Mouse (Mus musculus) spleen, adult 2 months (tissue): ENCODE measurements around the gene Npy4r. TPM values are rescaled to one million over a fixed set of nuclear protein-coding genes. Genes with fewer than 3 reads are reported as not detected.
A peak's percentile ranks its signal among the peaks of the same experiment; 100 is the strongest.

ENCODE experiments used
- DNase-seq, 2 experiments: peaks; one replicate each; pipeline versions ENCODE4 v3.0.0 to v3.0.0-alpha.2; 2012 to 2021; ENCODE audit warnings: low spot score in 2 of 2, low read depth in 1 of 2
- H3K27ac ChIP-seq: fragments of 200-500 bp; 2 replicates; pipeline ENCODE4 v1.5.1; 2012; ENCODE audit warnings: low read length, inconsistent platforms; ENCODE audit not compliant: insufficient read depth
- H3K27me3 ChIP-seq: fragments of 200-500 bp; 2 replicates; pipeline ENCODE4 v1.6.1; 2012; ENCODE audit warnings: mild to moderate bottlenecking, moderate library complexity, low read length, inconsistent platforms; ENCODE audit not compliant: control insufficient read depth, insufficient read depth
- H3K36me3 ChIP-seq: fragments of 200-500 bp; 2 replicates; pipeline ENCODE4 v1.6.1; 2012; ENCODE audit warnings: mild to moderate bottlenecking, low read length, inconsistent platforms; ENCODE audit not compliant: control insufficient read depth, insufficient read depth
- H3K4me1 ChIP-seq: fragments of 200-500 bp; 2 replicates; pipeline ENCODE4 v1.6.1; 2011; ENCODE audit warnings: inconsistent platforms; ENCODE audit not compliant: control insufficient read depth, insufficient read depth, insufficient read length
- H3K4me3 ChIP-seq: fragments of 200-500 bp; 2 replicates; pipeline ENCODE4 v1.5.1; 2011; ENCODE audit warnings: mild to moderate bottlenecking, inconsistent platforms; ENCODE audit not compliant: insufficient read depth, insufficient read length; ENCODE audit errors: extremely low read depth
- CTCF ChIP-seq: fragments of 200-500 bp; IDR thresholded peaks from 2 replicates; pipeline ENCODE4 v1.5.1; 2011; ENCODE audit warnings: mild to moderate bottlenecking, inconsistent platforms; ENCODE audit not compliant: insufficient read depth, insufficient read length, insufficient replicate concordance; ENCODE audit errors: extremely low read depth
- POLR2A ChIP-seq: fragments of 200-500 bp; IDR thresholded peaks from 2 replicates; pipeline ENCODE4 v1.6.1; 2011; ENCODE audit warnings: low read depth, low read length, inconsistent platforms
- WGBS: fragments of 180-500 bp; shearing (Covaris S2); methylation state at CpG from one replicate; pipeline ENCODE4 v1.1.7; 2018; 5-methylcytosine and 5-hydroxymethylcytosine counted together
- polyA plus RNA-seq: library from polyadenylated mRNA; depleted of rRNA; stranded (reverse); fragments of >200 nt; gene quantifications from 2 replicates; pipeline ENCODE4 v1.2.3, GENCODE M21; 2012

The Npy4r gene
- polyA plus RNA-seq, 1 experiment: 0.07 TPM

DNA sequence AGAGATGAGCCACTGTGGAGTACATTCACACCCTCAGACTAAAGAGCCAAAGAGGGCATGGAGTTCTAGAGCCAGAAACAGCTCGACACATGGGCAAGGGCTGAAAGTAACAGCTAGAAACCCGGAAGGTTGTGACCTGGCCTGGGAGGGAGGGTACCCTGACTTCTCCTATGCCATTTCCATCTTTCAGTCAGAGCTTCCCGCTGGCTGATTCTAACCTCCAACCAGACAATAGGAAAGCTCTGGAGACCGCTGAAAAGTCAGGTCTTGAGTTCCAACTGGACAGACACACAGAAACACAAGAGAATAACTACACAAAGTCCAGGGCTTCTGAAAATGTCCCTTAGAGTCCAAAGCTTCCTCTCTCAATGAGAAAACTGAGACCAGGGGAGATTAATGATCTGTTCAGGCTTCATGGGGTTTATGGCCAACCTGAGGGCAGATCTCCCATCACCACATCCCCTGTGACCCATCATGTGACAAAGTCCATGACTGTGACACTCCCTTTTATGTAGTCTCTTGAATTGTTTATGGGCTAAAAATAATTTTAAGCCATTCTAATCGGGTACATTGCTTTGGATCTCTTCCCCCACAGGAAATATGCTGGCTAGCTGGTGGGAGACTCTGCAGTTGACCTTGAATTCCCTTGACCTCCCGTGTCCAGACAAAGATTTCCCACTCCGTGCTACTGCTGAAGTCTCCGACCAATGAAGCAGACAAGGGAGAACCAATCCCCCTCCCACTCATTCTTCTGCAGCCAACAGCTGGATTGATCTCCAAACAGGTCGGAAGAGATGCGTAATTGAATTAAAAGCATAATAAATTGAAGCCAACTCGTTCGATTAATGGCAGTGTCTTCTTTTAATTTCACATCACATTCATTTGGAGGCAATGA, 32.0 kb downstream of the Npy4r start:
- Histone ChIP-seq H3K27me3 (no peaks in the 10 kb centered on the region), H3K27ac (no peak overlapping the region), H3K4me3 (no peak overlapping the region), H3K36me3 (no peaks in the 10 kb centered on the region), H3K4me1 (no peaks in the 10 kb centered on the region)
- WGBS: 76% methylated on average over 12 of the region's 12 CpGs
- TF ChIP-seq CTCF (no peak), POLR2A (no peak)
- DNase-seq: no peak

- no peak overlapping the region for H3K4me3 ChIP-seq
- no peak for TF ChIP-seq POLR2A
- no peak for TF ChIP-seq CTCF
- H3K4me1 ChIP-seq: no peaks in the 10 kb centered on the region
- WGBS: 76% methylated on average over 7 of the region's 7 CpGs
- no peak for DNase-seq
- no peaks in the 10 kb centered on the region for H3K36me3 ChIP-seq
- no peaks in the 10 kb centered on the region for H3K27me3 ChIP-seq
- no peak overlapping the region for H3K27ac ChIP-seq
These were observed 33.1 kb downstream of the Npy4r start for GRCm38 (mm10) chr14:34119046-34119723.

- no peak for TF ChIP-seq POLR2A
These were observed 38.0 kb downstream of the Npy4r start for GRCm38 (mm10) chr14:34114311-34114710.

DNA sequence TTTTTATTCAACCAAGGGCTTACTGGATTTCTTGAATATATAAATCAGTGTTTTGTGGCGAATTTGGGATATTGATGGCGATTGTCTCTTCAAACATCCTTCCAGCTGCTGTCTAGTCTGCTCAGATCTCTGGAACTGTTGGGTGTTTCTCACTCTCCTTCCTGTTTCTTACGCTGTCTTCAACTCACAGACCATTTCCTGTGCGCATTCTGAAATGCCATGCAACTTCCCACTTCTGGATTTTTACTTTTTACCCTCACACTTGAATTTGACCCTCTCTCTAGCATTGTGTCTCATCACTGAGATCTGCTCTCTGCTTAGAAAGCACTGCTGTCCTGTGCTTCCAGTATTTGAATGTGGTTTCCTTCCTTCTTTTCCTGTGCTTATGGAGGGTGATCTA, 44.7 kb downstream of the Npy4r start:
- TF ChIP-seq CTCF: no peak
- no peak for TF ChIP-seq POLR2A
- no peaks in the 10 kb centered on the region for H3K36me3 ChIP-seq
- H3K4me1 ChIP-seq: no peaks in the 10 kb centered on the region
- no peak for DNase-seq
- no peak overlapping the region for H3K27ac ChIP-seq
- no peaks in the 10 kb centered on the region for H3K27me3 ChIP-seq
- no peak overlapping the region for H3K4me3 ChIP-seq
- WGBS: 5% methylated on average over 4 of the region's 4 CpGs

More at GRCm38 (mm10) chr14:34114311-34114710, 38.0 kb downstream of the Npy4r start:
- no peaks in the 10 kb centered on the region for H3K4me1 ChIP-seq
- WGBS: 81% methylated on average over 4 of the region's 4 CpGs
- DNase-seq: no peak
- no peaks in the 10 kb centered on the region for H3K36me3 ChIP-seq
- no peaks in the 10 kb centered on the region for H3K27me3 ChIP-seq
- no peak overlapping the region for H3K4me3 ChIP-seq
- H3K27ac ChIP-seq: no peak overlapping the region

DNA sequence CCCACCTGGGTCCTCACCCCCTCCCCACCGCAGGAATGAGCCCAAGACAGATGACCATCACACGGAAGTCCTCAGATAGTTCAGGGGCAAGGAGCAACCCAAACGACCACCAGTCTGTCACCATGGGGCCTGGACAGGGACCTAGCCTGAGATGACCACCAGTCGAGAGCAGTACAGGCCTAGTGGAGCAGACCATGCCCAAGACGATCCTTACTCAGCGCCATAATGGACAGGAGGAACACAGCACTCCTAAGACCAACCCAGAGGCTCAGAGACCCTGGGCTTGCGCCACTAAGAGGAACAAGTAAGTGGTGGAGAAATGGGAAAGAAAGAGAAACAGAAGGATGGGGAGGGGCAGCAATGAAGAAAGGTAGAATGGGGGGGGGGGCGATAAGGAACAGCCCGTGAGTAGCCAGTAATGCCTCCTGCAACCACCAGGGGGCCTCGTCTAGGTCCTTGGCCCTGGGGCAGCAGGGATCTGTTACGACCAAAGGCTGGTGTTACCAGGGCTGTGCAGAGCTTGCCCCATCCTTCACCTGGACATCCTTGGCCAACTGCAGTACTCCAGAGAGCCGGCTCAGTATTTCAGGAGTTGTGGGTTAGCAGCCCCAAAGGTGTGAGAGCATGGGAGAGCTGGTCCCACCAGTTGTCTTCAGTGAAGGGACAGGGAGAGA, 45.8 kb downstream of the Npy4r start:
- Histone ChIP-seq H3K4me3 (no peak overlapping the region), H3K4me1 (no peaks in the 10 kb centered on the region), H3K27ac (no peak overlapping the region), H3K27me3 (no peaks in the 10 kb centered on the region), H3K36me3 (no peaks in the 10 kb centered on the region)
- TF ChIP-seq CTCF (peak; percentile 35; the same call in 1 of the 2 replicates), POLR2A (no peak)
- WGBS: 57% methylated on average over 12 of the region's 12 CpGs
- DNase-seq: no peak

GRCm38 (mm10) chr14:34104892-34105291, 47.4 kb downstream of the Npy4r start:
- WGBS: 30% methylated on average over 8 of the region's 8 CpGs
- Histone ChIP-seq H3K4me1 (no peaks in the 10 kb centered on the region), H3K4me3 (no peak overlapping the region), H3K27ac (no peak overlapping the region), H3K27me3 (no peaks in the 10 kb centered on the region), H3K36me3 (no peaks in the 10 kb centered on the region)
- TF ChIP-seq CTCF: 0 out of 2 replicates have a peak, but pooled peaks have one; percentile 2
- TF ChIP-seq POLR2A: no peak
- no peak for DNase-seq
